Mouse (Mus musculus): ENCODE measurements at regions not wholly inside any gene's neighbourhood (a gene's known extent, or its start where the extent isn't known, plus 50 kb on each side); places are given as distances from the start of the nearest gene placed in this dataset.

GRCm38 (mm10) chr3:154513566-154513965, 82.9 kb upstream of the Cryz start:
- Histone ChIP-seq H3K27ac (no peak overlapping the region), H3K4me1 (replicated peaks) (no peaks in the 10 kb centered on the region), H3K4me3 (replicated peaks) (no peak overlapping the region), H3K9ac (replicated peaks) (no peak overlapping the region), H3K4me2 (replicated peaks) (no peak overlapping the region), H3K9me3 (no peaks in the 10 kb centered on the region), H3K36me3 (no peaks in the 10 kb centered on the region), H3K27me3 (no peaks in the 10 kb centered on the region)
- no peak for ATAC-seq
- 93% methylated on average over 4 of the region's 4 CpGs for WGBS

- no peaks in the 10 kb centered on the region for H3K27me3 ChIP-seq
- no peaks in the 10 kb centered on the region for H3K4me1 ChIP-seq (replicated peaks)
- H3K36me3 ChIP-seq: no peaks in the 10 kb centered on the region
- no peak for ATAC-seq
- H3K9me3 ChIP-seq: no peaks in the 10 kb centered on the region
- H3K4me3 ChIP-seq (replicated peaks): no peak overlapping the region
- WGBS: 81% methylated on average over 3 of the region's 3 CpGs
- H3K9ac ChIP-seq (replicated peaks): no peak overlapping the region
- no peak overlapping the region for H3K27ac ChIP-seq
- no peak overlapping the region for H3K4me2 ChIP-seq (replicated peaks)
Observed at GRCm38 (mm10) chr3:154510160-154510559, 86.4 kb upstream of the Cryz start.

GRCm38 (mm10) chr3:154509394-154509793, 87.1 kb upstream of the Cryz start:
- 77% methylated on average over 6 of the region's 6 CpGs for WGBS
- no peak overlapping the region for H3K4me3 ChIP-seq (replicated peaks)
- H3K4me2 ChIP-seq (replicated peaks): no peak overlapping the region
- H3K4me1 ChIP-seq (replicated peaks): no peaks in the 10 kb centered on the region
- no peak overlapping the region for H3K9ac ChIP-seq (replicated peaks)
- no peak overlapping the region for H3K27ac ChIP-seq
- H3K9me3 ChIP-seq: no peaks in the 10 kb centered on the region
- no peaks in the 10 kb centered on the region for H3K36me3 ChIP-seq
- ATAC-seq: no peak
- H3K27me3 ChIP-seq: no peaks in the 10 kb centered on the region

GRCm38 (mm10) chr3:154493387-154493920, 103.1 kb upstream of the Cryz start:
- Histone ChIP-seq H3K4me3 (replicated peaks) (no peak overlapping the region), H3K27me3 (no peaks in the 10 kb centered on the region), H3K9ac (replicated peaks) (no peak overlapping the region), H3K9me3 (no peaks in the 10 kb centered on the region), H3K27ac (no peak overlapping the region), H3K4me1 (replicated peaks) (no peaks in the 10 kb centered on the region), H3K36me3 (no peaks in the 10 kb centered on the region), H3K4me2 (replicated peaks) (no peak overlapping the region)
- no peak for ATAC-seq
- 96% methylated on average over 2 of the region's 2 CpGs for WGBS

- H3K9ac ChIP-seq (replicated peaks): no peak overlapping the region
- H3K4me2 ChIP-seq (replicated peaks): no peak overlapping the region
- whole genome bisulfite sequencing: 81% methylated on average over 2 of the region's 2 CpGs
- no peak overlapping the region for H3K4me3 ChIP-seq (replicated peaks)
- no peaks in the 10 kb centered on the region for H3K27me3 ChIP-seq
- no peaks in the 10 kb centered on the region for H3K36me3 ChIP-seq
- no peak for ATAC-seq
- no peak overlapping the region for H3K27ac ChIP-seq
- H3K4me1 ChIP-seq (replicated peaks): peaks cover 11% of the 10 kb centered on the region
- H3K9me3 ChIP-seq: 0 out of 2 replicates have a peak, but pooled peaks cover 4% of the 10 kb centered on the region
Observed at GRCm38 (mm10) chr3:154472426-154472825, 124.1 kb upstream of the Cryz start.

GRCm38 (mm10) chr3:154467581-154468374, 128.7 kb upstream of the Cryz start:
- ATAC-seq: peak; percentile 79
- H3K4me2 ChIP-seq (replicated peaks): peak overlapping the region; percentile 7
- WGBS: 38% methylated on average over 13 of the region's 13 CpGs
- peaks cover 10% of the 10 kb centered on the region; the same call in 1 of the 2 replicates for H3K27me3 ChIP-seq
- H3K4me3 ChIP-seq (replicated peaks): no peak overlapping the region
- H3K36me3 ChIP-seq: no peaks in the 10 kb centered on the region
- H3K9ac ChIP-seq (replicated peaks): no peak overlapping the region
- no peak overlapping the region for H3K27ac ChIP-seq
- 0 out of 2 replicates have a peak, but pooled peaks cover 4% of the 10 kb centered on the region for H3K9me3 ChIP-seq
- H3K4me1 ChIP-seq (replicated peaks): peaks cover 12% of the 10 kb centered on the region

- WGBS: 88% methylated on average over 9 of the region's 9 CpGs
- no peak for ATAC-seq
Observed at GRCm38 (mm10) chr3:154458208-154458607, 127.7 kb upstream of the Lhx8 start.

GRCm38 (mm10) chr3:154453025-154453424, 122.6 kb upstream of the Lhx8 start:
- Histone ChIP-seq H3K9me3 (peaks cover 3% of the 10 kb centered on the region; the same call in 1 of the 2 replicates), H3K27ac (no peak overlapping the region), H3K4me3 (replicated peaks) (no peak overlapping the region), H3K27me3 (no peaks in the 10 kb centered on the region), H3K9ac (replicated peaks) (no peak overlapping the region), H3K4me2 (replicated peaks) (no peak overlapping the region), H3K4me1 (replicated peaks) (no peaks in the 10 kb centered on the region), H3K36me3 (no peaks in the 10 kb centered on the region)
- ATAC-seq: no peak

More at GRCm38 (mm10) chr3:154458208-154458607, 127.7 kb upstream of the Lhx8 start:
- H3K9ac ChIP-seq (replicated peaks): no peak overlapping the region
- no peaks in the 10 kb centered on the region for H3K9me3 ChIP-seq
- no peaks in the 10 kb centered on the region for H3K4me1 ChIP-seq (replicated peaks)
- no peak overlapping the region for H3K4me3 ChIP-seq (replicated peaks)
- no peak overlapping the region for H3K27ac ChIP-seq
- H3K36me3 ChIP-seq: no peaks in the 10 kb centered on the region
- no peak overlapping the region for H3K4me2 ChIP-seq (replicated peaks)
- H3K27me3 ChIP-seq: no peaks in the 10 kb centered on the region

- no peak for ATAC-seq
- 87% methylated on average over 6 of the region's 6 CpGs for WGBS
- H3K9me3 ChIP-seq: peaks cover 6% of the 10 kb centered on the region; the same call in 1 of the 2 replicates
- H3K4me3 ChIP-seq (replicated peaks): no peak overlapping the region
- H3K36me3 ChIP-seq: no peaks in the 10 kb centered on the region
- no peak overlapping the region for H3K9ac ChIP-seq (replicated peaks)
- H3K27me3 ChIP-seq: no peaks in the 10 kb centered on the region
- no peak overlapping the region for H3K27ac ChIP-seq
- no peak overlapping the region for H3K4me2 ChIP-seq (replicated peaks)
- H3K4me1 ChIP-seq (replicated peaks): no peaks in the 10 kb centered on the region
Observed at GRCm38 (mm10) chr3:154452585-154452984, 122.1 kb upstream of the Lhx8 start.

- no peak overlapping the region for H3K27ac ChIP-seq
- no peak overlapping the region for H3K4me3 ChIP-seq (replicated peaks)
- ATAC-seq: no peak
- no peaks in the 10 kb centered on the region for H3K27me3 ChIP-seq
- H3K9ac ChIP-seq (replicated peaks): no peak overlapping the region
- H3K4me2 ChIP-seq (replicated peaks): no peak overlapping the region
- H3K9me3 ChIP-seq: peaks cover 6% of the 10 kb centered on the region; the same call in 1 of the 2 replicates
- H3K36me3 ChIP-seq: no peaks in the 10 kb centered on the region
- WGBS: 95% methylated on average over 7 of the region's 7 CpGs
- no peaks in the 10 kb centered on the region for H3K4me1 ChIP-seq (replicated peaks)
Observed at GRCm38 (mm10) chr3:154451169-154451568, 120.7 kb upstream of the Lhx8 start.

- no peak for ATAC-seq
- Histone ChIP-seq H3K9me3 (peaks cover 6% of the 10 kb centered on the region; the same call in 1 of the 2 replicates), H3K9ac (replicated peaks) (no peak overlapping the region), H3K27ac (no peak overlapping the region), H3K4me1 (replicated peaks) (no peaks in the 10 kb centered on the region), H3K27me3 (no peaks in the 10 kb centered on the region), H3K36me3 (no peaks in the 10 kb centered on the region), H3K4me2 (replicated peaks) (no peak overlapping the region), H3K4me3 (replicated peaks) (no peak overlapping the region)
- WGBS: 89% methylated on average over 10 of the region's 10 CpGs
Observed at GRCm38 (mm10) chr3:154443351-154444075, 113.1 kb upstream of the Lhx8 start.

- Histone ChIP-seq H3K9me3 (no peaks in the 10 kb centered on the region), H3K4me2 (replicated peaks) (no peak overlapping the region), H3K27ac (no peak overlapping the region), H3K4me3 (replicated peaks) (no peak overlapping the region), H3K4me1 (replicated peaks) (no peaks in the 10 kb centered on the region), H3K9ac (replicated peaks) (no peak overlapping the region), H3K36me3 (no peaks in the 10 kb centered on the region), H3K27me3 (no peaks in the 10 kb centered on the region)
- no peak for ATAC-seq
Observed at GRCm38 (mm10) chr3:154441454-154441853, 111.0 kb upstream of the Lhx8 start.
